ENCODE assay signal across 8 mouse cellular contexts in the genomic region with DNA sequence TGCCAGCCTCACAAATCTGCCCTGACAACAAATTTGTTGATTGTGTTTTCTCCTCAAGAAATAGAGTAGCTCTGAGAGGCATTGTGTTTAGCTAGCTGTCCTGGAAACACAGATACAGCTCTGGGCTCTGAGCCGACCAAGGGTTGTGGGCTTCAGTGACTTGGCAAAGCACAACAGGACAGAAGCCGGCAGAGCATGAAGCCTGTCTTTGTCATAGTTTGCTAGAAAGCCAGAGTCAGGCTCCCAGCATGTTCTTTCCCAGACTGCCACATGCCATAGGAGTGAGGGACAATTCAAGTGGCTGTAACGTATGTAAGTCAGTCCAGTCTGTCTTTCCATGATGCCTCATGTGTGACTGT.
DNase-seq lines count a peak whose midpoint lies in the region; ATAC-seq and TF ChIP-seq lines count a peak whose summit lies in the region.

No protein-coding gene starts in this region.

- 59% methylated on average over 3 of the region's 3 CpGs for WGBS in lung, embryonic 14.5 days
- WGBS in forebrain, postnatal 0 days, result 27% methylated on average over 3 of the region's 3 CpGs
- whole genome bisulfite sequencing in kidney, embryonic 16.5 days, result 42% methylated on average over 3 of the region's 3 CpGs

- H3K27me3 ChIP-seq in lung, embryonic 14.5 days (ENCODE audit: insufficient read depth, low read length), result no peaks in the 10 kb centered on the region
- H3K27me3 ChIP-seq in forebrain, postnatal 0 days (ENCODE audit: insufficient read depth, low read length), result no peaks in the 10 kb centered on the region
- no peaks in the 10 kb centered on the region for H3K27me3 ChIP-seq in kidney, embryonic 16.5 days (ENCODE audit: insufficient read depth, low read length)

- ATAC-seq in lung, embryonic 14.5 days (ENCODE audit: insufficient read depth), result peak; percentile 52; the same call in 1 of the 2 replicates
- ATAC-seq in forebrain, postnatal 0 days, result peak; percentile 94
- peak; percentile 71; the same call in 1 of the 2 replicates for ATAC-seq in kidney, embryonic 16.5 days (ENCODE audit: low FRiP score, low TSS enrichment)

- no peaks in the 10 kb centered on the region for H3K36me3 ChIP-seq in lung, embryonic 14.5 days (ENCODE audit: insufficient read depth)
- H3K36me3 ChIP-seq in forebrain, postnatal 0 days (ENCODE audit: insufficient read depth), result no peaks in the 10 kb centered on the region
- no peaks in the 10 kb centered on the region for H3K36me3 ChIP-seq in kidney, embryonic 16.5 days (ENCODE audit: insufficient read depth, low read length)

- no peak overlapping the region for H3K9ac ChIP-seq in lung, embryonic 14.5 days
- no peak overlapping the region for H3K9ac ChIP-seq in forebrain, postnatal 0 days
- H3K9ac ChIP-seq in kidney, embryonic 16.5 days (replicated peaks; ENCODE audit: low read length), result no peak overlapping the region

- H3K4me2 ChIP-seq in lung, embryonic 14.5 days, result no peak overlapping the region
- H3K4me2 ChIP-seq in forebrain, postnatal 0 days (ENCODE audit: low read depth), result no peak overlapping the region
- no peak overlapping the region for H3K4me2 ChIP-seq in kidney, embryonic 16.5 days (replicated peaks; ENCODE audit: low read depth, low read length)

- no peaks in the 10 kb centered on the region for H3K9me3 ChIP-seq in lung, embryonic 14.5 days (ENCODE audit: low read depth, low read length)
- no peaks in the 10 kb centered on the region for H3K9me3 ChIP-seq in forebrain, postnatal 0 days (ENCODE audit: low read length)
- H3K9me3 ChIP-seq in kidney, embryonic 16.5 days (ENCODE audit: low read length), result no peaks in the 10 kb centered on the region

- H3K4me1 ChIP-seq in lung, embryonic 14.5 days (ENCODE audit: insufficient read depth), result peaks cover 7% of the 10 kb centered on the region; the same call in 1 of the 2 replicates
- H3K4me1 ChIP-seq in forebrain, postnatal 0 days (ENCODE audit: insufficient read depth), result peaks cover 5% of the 10 kb centered on the region
- H3K4me1 ChIP-seq in kidney, embryonic 16.5 days (ENCODE audit: insufficient read depth, low read length), result peaks cover 27% of the 10 kb centered on the region

- H3K27ac ChIP-seq in lung, embryonic 14.5 days (ENCODE audit: low read depth), result peak overlapping the region; percentile 63
- peak overlapping the region; percentile 30 for H3K27ac ChIP-seq in forebrain, postnatal 0 days (ENCODE audit: low read depth, low read length)
- peak overlapping the region; percentile 35; the same call in 1 of the 2 replicates for H3K27ac ChIP-seq in kidney, embryonic 16.5 days (ENCODE audit: low read length)

- TF ChIP-seq CTCF in lung, embryonic 14.5 days (IDR thresholded peaks at IDR 0.05; ENCODE audit: low read depth), result no peak
- TF ChIP-seq CTCF in forebrain, postnatal 0 days (IDR thresholded peaks at IDR 0.05; ENCODE audit: low read depth), result no peak

- peak; percentile 77 for DNase-seq in lung, embryonic 14.5 days
- DNase-seq in lung, adult 18-20 months, result no peak
- DNase-seq in cerebellum, adult 11 months, result peak; percentile 24
- peak; percentile 80 for DNase-seq in forebrain, postnatal 0 days
- peak; percentile 13 for DNase-seq in retina, postnatal 7 days (ENCODE audit: low read depth, low spot score)
- DNase-seq in spleen, postnatal 4 days (ENCODE audit: low spot score in 2 of 2), result no peak
- no peak for DNase-seq in thymus, postnatal 0 days (ENCODE audit: low spot score)

- H3K4me3 ChIP-seq in lung, embryonic 14.5 days (ENCODE audit: low read depth, low read length), result no peak overlapping the region
- H3K4me3 ChIP-seq in forebrain, postnatal 0 days (ENCODE audit: low read depth, low read length), result no peak overlapping the region
- no peak overlapping the region for H3K4me3 ChIP-seq in kidney, embryonic 16.5 days (ENCODE audit: low read length)

Comparison
In these comparisons a context has a peak if more than half of its experiments do, and no peak if none do; other contexts are left out.
1. DNase-seq: peak in lung, embryonic 14.5 days (single experiment), cerebellum, adult 11 months (single experiment), forebrain, postnatal 0 days (single experiment) and retina, postnatal 7 days (single experiment); none in lung, adult 18-20 months (0 of 2), spleen, postnatal 4 days (0 of 2) and thymus, postnatal 0 days (single experiment).
2. Peak in every context shown above with its lines, with median percentiles within 50 percentile points of each other: ATAC-seq and H3K27ac ChIP-seq.